Mouse (Mus musculus) heart, postnatal 0 days (tissue): ENCODE data around the gene Gm2174. TPM values are rescaled to one million over a fixed set of nuclear protein-coding genes. Genes with fewer than 3 reads are reported as not detected.

Experiments used
- ATAC-seq: fragments of 200-750 bp; cut with Nextera tagmentation; 2 replicates; pipeline ENCODE4 v1.8.0; 2017; ENCODE audit warnings: low read depth, moderate number of reproducible peaks, moderate library complexity; ENCODE audit not compliant: insufficient read depth
- DNase-seq: peaks from one replicate; pipeline ENCODE4 v3.0.0-alpha.2; 2016; ENCODE audit warnings: low spot score
- H3K27ac ChIP-seq: fragments of 300-500 bp; sonication (generic); 2 replicates; pipeline ENCODE4 v1.5.1; 2014; ENCODE audit warnings: low read depth, mild to moderate bottlenecking
- H3K27me3 ChIP-seq: fragments of 300-500 bp; sonication (generic); 2 replicates; pipeline ENCODE4 v1.6.1; 2014; ENCODE audit warnings: low read length, mixed read lengths; ENCODE audit not compliant: control insufficient read depth, insufficient read depth
- H3K36me3 ChIP-seq: fragments of 300-500 bp; sonication (generic); replicated peaks from 2 replicates; pipeline ENCODE4 v1.6.1; 2014; ENCODE audit warnings: low read length, mixed read lengths; ENCODE audit not compliant: control insufficient read depth, insufficient read depth
- H3K4me1 ChIP-seq: fragments of 300-500 bp; sonication (generic); 2 replicates; pipeline ENCODE4 v1.6.1; 2014; ENCODE audit warnings: antibody characterized with exemption; ENCODE audit not compliant: control insufficient read depth, insufficient read depth
- H3K4me2 ChIP-seq: fragments of 300-500 bp; sonication (generic); 2 replicates; pipeline ENCODE4 v1.6.1; 2014; ENCODE audit warnings: low read depth, mild to moderate bottlenecking, low read length, moderate library complexity
- H3K4me3 ChIP-seq: fragments of 300-500 bp; sonication (generic); 2 replicates; pipeline ENCODE4 v1.5.1; 2014; ENCODE audit warnings: low read depth, low read length
- H3K9ac ChIP-seq: fragments of 300-500 bp; sonication (generic); replicated peaks from 2 replicates; pipeline ENCODE4 v1.6.1; 2014; ENCODE audit warnings: low read depth, low read length, mixed read lengths
- H3K9me3 ChIP-seq: fragments of 300-500 bp; sonication (generic); replicated peaks from 2 replicates; pipeline ENCODE4 v1.6.1; 2016; ENCODE audit warnings: low read length; ENCODE audit not compliant: control insufficient read depth
- CTCF ChIP-seq: IDR thresholded peaks from 2 replicates; pipeline ENCODE4 v1.5.1; 2016; ENCODE audit warnings: antibody characterized with exemption, control low read depth, low read depth
- EP300 ChIP-seq: IDR thresholded peaks from 2 replicates; pipeline ENCODE4 v1.6.1; 2016; ENCODE audit warnings: antibody characterized with exemption, low read depth
- WGBS: fragments of 180-500 bp; shearing (Covaris S2); extraction: QIAGEN DNeasy Blood & Tissue Kit; methylation state at CpG from one replicate; pipeline ENCODE4 v1.1.7; 2014; 5-methylcytosine and 5-hydroxymethylcytosine counted together
- polyA plus RNA-seq: library from polyadenylated mRNA; unstranded; fragments of >200 nt; fragmentation: Nextera tagmentation; extraction: Ambion mirVana; gene quantifications from 2 replicates; pipeline ENCODE4 v1.2.1, GENCODE M21; 2015
- total RNA-seq: library from RNA; depleted of rRNA; stranded (reverse); fragments of >200 nt; gene quantifications from 2 replicates; pipeline ENCODE4 v1.2.3, GENCODE M21; 2014; ENCODE audit warnings: low replicate concordance

Gm2174 gene
- total and polyA plus RNA-seq, 2 experiments from 2014 or later: 1.5 TPM; not detected in 1

DNA sequence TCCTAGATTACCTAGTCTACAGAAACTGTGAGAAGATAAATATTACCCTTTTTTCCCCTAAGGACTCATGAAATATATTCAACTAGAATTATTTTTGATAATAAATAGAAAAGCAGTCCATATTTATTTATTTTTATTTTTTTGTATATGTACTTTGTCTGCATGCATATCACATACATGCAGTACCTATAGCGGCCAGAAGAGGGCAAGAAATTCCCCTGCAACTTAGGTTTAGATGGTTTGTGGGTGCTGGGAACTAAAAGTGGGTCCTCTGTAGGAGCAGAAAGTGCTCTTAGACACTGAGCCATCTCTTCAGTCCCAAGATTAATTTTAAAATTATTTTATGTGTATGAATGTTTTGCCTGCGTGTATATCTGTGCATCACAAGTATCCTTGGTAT, 17.2 kb upstream of the Gm2174 start:
- TF ChIP-seq CTCF (no peak), EP300 (no peak)
- DNase-seq (no peak), ATAC-seq (no peak)
- H3K4me1 ChIP-seq: no peaks in the 10 kb centered on the region
- no peak overlapping the region for H3K9ac ChIP-seq
- no peak overlapping the region for H3K4me2 ChIP-seq
- H3K27me3 ChIP-seq: no peaks in the 10 kb centered on the region
- H3K4me3 ChIP-seq: no peak overlapping the region
- H3K9me3 ChIP-seq: no peaks in the 10 kb centered on the region
- no peaks in the 10 kb centered on the region for H3K36me3 ChIP-seq
- 43% methylated on average over 2 of the region's 2 CpGs for WGBS
- no peak overlapping the region for H3K27ac ChIP-seq

GRCm38 (mm10) chrX:56435758-56436283, 11.9 kb upstream of the Gm2174 start:
- WGBS: 34% methylated on average over 7 of the region's 7 CpGs
- Histone ChIP-seq H3K27me3 (no peaks in the 10 kb centered on the region), H3K4me2 (no peak overlapping the region), H3K36me3 (no peaks in the 10 kb centered on the region), H3K4me1 (no peaks in the 10 kb centered on the region), H3K9ac (no peak overlapping the region), H3K9me3 (no peaks in the 10 kb centered on the region), H3K4me3 (no peak overlapping the region), H3K27ac (no peak overlapping the region)
- no peak for TF ChIP-seq CTCF
- no peak for ATAC-seq
- no peak for DNase-seq

DNA sequence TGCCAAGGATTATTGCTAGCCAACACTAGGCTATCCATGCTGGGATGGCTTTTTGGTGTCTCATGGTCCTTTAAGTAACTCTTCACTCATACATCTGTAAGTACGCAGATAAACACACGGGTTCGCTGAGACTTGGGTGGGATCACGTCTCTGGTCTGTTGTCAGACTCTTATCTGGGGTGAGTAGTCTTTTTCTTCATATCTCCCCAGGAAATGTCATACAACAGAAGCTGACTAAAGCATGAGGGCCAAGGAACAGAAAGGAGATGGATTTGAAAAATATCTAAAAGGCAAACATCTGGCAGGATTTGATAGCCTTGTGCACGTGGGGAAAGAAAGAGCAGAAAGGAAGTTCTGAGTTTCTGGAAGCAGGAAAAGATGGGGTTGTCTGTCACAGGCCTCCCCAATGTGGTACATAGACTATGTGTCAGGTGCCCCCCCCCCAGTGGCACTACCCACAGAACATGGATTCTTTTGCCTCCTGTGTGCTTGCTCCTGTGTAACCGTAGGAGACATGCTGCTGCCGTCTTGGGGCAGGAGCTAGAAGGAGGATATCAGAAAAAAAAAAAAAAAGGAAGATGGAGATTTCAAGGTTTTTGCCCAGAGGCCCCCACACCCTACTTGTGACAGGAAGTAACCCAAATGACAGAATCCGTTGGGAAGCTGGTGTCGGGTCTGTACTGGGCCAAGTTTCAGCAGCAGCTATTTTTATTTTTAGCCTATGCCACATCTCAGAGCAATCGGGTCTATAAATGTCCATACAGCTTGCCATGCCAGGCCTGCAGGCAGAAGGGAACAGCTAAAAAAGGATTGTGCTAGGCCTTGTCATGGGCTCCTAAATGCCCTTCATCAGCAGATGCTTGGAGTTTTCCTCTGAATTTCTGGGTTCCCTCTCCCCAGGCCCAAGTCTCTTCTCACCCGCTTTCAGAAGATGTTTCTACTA, 1.0 kb upstream of the Gm2174 start:
- TF ChIP-seq CTCF: no peak
- no peak for TF ChIP-seq EP300
- Histone ChIP-seq H3K4me3 (no peak overlapping the region), H3K9ac (no peak overlapping the region), H3K36me3 (no peaks in the 10 kb centered on the region), H3K27me3 (no peaks in the 10 kb centered on the region), H3K4me2 (no peak overlapping the region), H3K27ac (peak overlapping the region; percentile 71), H3K4me1 (0 out of 2 replicates have a peak, but pooled peaks cover 3% of the 10 kb centered on the region), H3K9me3 (no peaks in the 10 kb centered on the region)
- 43% methylated on average over 11 of the region's 11 CpGs for WGBS
- DNase-seq (no peak), ATAC-seq (peak; percentile 68; the same call in 1 of the 2 replicates)

- Histone ChIP-seq H3K36me3 (no peaks in the 10 kb centered on the region), H3K4me3 (peak within 1 kb of the TSS; percentile 63), H3K4me2 (peak within 1 kb of the TSS; percentile 75), H3K9ac (peak within 1 kb of the TSS; percentile 69), H3K4me1 (no peaks in the 10 kb centered on the region), H3K27ac (peak within 1 kb of the TSS; percentile 94), H3K27me3 (no peaks in the 10 kb centered on the region), H3K9me3 (no peaks in the 10 kb centered on the region)
- no peak for TF ChIP-seq CTCF
- TF ChIP-seq EP300: no peak
- DNase-seq (peak; percentile 76), ATAC-seq (peak; percentile 77)
- 13% methylated on average over 20 of the region's 22 CpGs for WGBS
These were observed 7.1 kb downstream of the Gm2174 start, which contains the start of gene Ints6l for GRCm38 (mm10) chrX:56454671-56455371. Gene Ints6l (plus strand): TSS chrX:56454857.

DNA sequence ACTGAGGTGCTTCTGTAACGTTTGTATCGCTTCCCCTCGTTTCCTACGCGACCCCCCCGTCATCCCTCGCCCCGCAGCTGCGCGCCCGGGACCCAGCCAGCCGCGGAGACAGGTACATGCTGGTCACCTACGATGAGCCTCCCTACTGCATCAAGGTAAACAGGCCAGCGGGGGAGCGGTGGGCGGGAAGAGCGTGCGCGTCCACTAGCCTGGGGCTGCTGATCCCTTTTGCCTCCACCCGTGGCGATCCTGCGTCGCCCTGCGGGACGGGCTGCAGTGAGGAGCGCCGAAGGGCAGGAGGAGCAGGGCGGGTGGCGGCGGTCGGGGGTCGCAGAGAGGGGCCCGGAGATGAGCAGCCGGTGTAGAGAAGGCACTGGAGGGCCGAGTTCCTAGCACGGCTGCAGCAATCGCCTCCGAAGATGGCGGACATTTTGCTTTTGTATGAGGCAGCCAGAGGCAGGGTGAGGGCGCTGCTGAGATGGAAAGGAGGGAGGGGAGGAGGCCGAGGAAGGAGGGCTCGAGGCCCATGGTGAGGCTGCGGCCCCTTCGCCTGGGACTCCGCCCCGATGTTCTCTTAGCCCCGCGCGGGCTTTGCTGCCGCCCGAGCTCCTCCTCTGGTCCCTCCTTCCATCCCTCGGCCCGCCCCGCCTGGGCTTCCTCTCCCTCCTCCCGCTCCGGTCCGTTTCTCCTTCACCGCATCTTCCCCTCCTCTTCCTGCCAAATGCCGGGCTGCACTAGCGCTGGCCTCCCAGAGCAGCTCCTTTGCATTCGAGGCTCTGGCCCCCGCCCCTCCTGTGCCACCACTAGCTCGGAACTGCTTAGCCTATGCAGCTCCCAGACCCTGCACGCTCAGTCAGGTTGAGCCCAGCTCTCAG, 7.8 kb downstream of the Gm2174 start:
- peak; percentile 88 for DNase-seq
- H3K9ac ChIP-seq: peak overlapping the region; percentile 69
- peak overlapping the region; percentile 63 for H3K4me3 ChIP-seq
- 14% methylated on average over 53 of the region's 65 CpGs for WGBS
- no peaks in the 10 kb centered on the region for H3K4me1 ChIP-seq
- H3K27ac ChIP-seq: peak overlapping the region; percentile 94
- no peaks in the 10 kb centered on the region for H3K36me3 ChIP-seq
- H3K9me3 ChIP-seq: no peaks in the 10 kb centered on the region
- H3K4me2 ChIP-seq: peak overlapping the region; percentile 75
- TF ChIP-seq EP300: no peak
- TF ChIP-seq CTCF: peak; percentile 42
- no peaks in the 10 kb centered on the region for H3K27me3 ChIP-seq
- peak; percentile 95 for ATAC-seq
